Mouse (Mus musculus) megakaryocyte, embryonic 14.5 days (primary cell): ENCODE data around the gene Gm49355.

ENCODE experiments used
- FLI1 ChIP-seq: IDR thresholded peaks from 2 replicates; pipeline ENCODE4 v1.6.1; 2012; ENCODE audit warnings: low read length, inconsistent platforms, mixed read lengths
- GATA1 ChIP-seq: IDR thresholded peaks from 3 replicates; pipeline ENCODE4 v1.6.1; 2012; ENCODE audit warnings: mixed read lengths, low read length, inconsistent platforms, borderline replicate concordance

- TF ChIP-seq GATA1 (no peak), FLI1 (no peak)
Observed at GRCm38 (mm10) chr14:12341075-12341788, 57.5 kb downstream of the Gm49355 start.
